Mouse (Mus musculus) ovary, adult 18-20 months (tissue): ENCODE data around the gene Arl5a.

ENCODE experiments used
- DNase-seq: peaks from one replicate; pipeline ENCODE4 v3.0.0; 2022; ENCODE audit warnings: low spot score, mixed read lengths

Gene Arl5a

DNA sequence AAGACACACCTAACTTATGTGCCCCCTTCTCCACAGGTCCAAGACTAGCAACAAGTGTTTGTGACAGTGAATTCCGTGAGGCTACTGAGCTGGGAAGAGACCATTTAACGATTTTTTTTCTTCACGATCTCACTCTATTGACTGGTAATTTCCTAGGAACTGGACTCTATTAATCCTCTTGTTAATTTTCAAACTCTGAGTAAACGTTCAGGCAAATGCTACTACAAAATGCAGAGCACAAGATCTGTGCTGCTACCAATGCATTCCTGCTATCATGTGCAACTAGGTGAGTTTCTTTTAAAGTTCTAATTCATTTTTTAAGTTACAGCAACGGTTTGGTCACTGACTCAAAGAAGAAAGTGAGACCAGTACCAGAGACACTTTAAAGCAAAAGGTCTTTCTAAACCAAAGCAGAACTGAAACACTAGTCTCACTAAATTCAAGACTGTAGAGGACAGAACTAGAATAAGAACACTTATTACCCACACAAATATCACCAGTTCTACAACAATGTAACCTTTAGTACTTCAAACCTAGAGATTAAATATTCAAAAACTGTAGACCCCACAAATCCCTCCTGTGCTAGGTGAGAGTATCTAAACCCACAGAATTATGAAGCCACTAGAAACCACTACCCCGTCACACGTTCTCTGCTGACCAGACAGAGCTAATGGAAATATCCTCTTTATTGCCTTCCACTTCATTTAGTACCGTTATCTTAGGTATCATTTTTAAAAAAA lies 1.7 kb downstream of the Arl5a start:
- DNase-seq: no peak

DNA sequence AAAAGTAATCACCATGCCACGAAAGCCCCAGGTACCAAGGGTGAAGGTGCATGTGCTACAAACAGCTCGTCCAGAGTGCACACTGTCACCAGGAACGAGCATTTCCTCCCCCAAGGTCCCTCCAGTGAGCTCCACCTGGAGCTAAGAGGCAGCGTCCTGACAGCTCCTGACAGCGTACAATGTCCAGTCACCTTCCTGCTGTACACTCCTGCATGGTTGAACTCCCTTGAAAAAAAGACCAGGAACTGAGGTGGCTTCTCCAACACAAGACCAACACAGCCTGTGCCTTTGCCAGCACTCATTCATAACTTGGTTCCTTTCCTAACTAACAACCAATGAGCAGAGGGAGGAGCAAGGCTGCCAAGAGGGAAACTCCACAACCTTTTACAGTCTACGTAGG lies 3.5 kb downstream of the Arl5a start:
- no peak for DNase-seq

DNA sequence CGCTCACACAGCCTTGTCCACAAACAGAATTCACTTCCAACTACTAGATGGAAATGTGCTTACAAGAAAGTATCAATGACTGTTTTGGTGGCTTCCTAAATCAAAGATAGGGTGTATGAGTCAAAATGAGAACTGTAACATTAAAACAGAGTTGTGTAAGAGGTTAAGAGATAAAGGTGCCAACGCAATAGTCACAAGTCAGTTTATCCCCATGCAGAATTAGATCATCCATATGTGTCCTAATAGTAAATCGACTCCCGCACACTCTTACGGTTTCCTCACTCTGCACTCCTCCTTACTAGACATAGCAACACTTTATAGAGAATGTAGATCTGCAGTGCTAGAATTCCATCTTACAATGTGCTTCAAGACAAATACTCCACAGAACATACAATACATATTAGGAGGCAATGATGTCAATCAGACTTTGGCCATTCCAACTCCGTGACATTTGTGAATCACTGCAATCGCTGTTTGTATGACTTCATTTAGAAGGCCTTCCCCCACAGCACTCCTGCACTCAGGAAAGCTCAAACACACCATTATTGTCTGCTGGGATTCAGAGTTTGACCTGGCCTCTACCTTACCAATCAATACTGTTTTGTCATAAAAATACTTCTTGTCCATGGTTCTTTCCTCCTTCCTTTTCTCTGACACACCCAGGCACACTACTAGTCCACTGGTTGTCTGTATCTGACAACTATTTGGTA lies 4.5 kb downstream of the Arl5a start:
- no peak for DNase-seq

DNA sequence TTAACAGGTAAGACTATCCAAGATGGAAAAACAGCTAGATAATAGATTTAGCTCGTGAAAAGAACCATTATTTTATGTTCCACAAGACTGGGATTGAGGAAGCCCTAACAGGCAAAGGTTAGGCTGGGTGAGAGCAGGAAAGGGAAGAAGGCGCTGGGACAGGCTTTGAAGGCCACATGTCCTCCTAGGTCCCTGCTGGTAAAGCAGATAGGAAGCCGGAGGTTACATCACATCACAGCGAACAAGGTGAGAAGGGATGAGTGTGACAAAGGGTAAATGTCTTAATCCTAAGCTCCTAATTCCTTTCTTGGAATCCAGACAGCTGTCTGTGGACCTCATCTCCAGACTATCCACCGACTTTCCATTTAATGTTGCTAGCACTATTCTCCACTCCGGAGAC lies 5.4 kb downstream of the Arl5a start:
- DNase-seq: no peak

DNA sequence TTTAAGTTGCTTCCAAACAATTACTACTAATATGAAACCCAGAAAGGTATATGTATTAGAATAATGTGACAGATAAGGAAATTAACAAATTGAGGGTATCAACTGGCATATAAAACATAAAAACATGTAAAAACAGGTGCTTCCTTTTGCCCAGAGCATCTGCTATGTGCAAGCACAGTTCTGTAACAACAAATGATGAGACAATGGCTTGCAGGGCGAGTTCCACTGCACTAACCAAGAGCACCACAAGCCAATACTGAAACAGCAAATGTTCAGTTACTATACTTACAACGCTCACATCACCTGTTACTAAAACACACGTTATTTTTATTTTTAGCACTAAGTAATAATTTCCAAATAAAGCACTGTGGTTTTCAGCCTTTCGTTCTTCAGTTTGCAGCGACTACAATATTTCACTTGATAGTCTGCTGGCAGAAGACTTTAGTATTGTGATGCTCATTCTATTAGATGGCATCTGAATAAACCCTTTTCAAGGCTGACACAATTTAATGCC lies 12.1 kb downstream of the Arl5a start:
- DNase-seq: no peak

DNA sequence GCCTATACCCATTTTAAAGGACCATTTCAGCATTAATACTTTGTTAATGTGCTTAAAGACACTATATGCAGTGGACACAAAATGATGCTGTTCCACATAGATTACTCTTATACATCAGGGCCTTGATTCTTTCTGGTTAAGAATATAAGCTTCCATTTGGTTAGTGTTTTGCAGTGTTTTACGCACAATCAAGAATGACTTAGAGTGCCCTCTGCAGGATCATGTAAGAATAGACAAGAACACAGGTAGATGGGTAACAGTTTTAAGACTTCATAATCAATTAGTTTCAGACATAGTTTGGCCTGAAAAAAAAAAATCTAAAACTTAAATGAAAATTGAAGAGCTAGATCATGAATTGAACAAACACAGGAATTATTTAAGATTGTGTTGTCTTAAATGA lies 18.2 kb downstream of the Arl5a start:
- DNase-seq: no peak

DNA sequence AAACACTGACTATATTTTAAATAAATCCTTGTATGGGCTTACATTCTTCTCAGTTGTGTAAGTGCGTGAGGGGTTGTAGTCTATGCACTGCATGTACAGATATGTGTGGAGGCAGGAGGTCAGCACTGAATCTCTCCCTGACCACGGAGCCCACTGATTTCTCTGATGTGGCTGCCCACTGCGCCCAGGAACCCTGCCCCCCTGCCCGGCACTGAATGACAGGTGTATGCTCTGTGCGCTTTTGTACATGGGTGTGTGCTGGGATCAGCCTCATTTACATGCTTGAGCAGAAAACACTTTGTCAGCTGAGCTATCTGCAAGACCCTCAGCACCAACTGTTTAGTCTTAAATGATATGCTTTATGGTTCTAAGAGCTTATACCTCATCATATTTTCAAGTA lies 19.5 kb downstream of the Arl5a start:
- DNase-seq: no peak

DNA sequence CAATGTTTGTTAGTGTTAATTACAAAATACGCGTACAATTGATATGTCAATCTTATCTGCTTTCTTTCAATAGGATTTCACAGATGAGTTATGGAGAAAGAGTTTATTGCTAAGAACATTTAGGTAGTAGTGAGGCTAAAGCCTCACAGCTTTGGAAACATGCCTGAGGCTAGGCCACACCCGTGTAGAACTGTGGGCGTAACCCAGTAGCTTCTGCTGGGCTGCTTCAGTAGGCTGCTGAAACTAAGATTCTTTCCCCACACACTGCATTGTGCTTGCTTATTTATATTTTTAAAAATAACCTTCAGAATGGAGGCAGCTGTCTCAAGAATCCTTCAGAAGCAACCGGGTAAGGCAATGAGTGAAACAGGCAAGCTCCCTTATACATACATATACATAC lies 30.2 kb downstream of the Arl5a start:
- no peak for DNase-seq

DNA sequence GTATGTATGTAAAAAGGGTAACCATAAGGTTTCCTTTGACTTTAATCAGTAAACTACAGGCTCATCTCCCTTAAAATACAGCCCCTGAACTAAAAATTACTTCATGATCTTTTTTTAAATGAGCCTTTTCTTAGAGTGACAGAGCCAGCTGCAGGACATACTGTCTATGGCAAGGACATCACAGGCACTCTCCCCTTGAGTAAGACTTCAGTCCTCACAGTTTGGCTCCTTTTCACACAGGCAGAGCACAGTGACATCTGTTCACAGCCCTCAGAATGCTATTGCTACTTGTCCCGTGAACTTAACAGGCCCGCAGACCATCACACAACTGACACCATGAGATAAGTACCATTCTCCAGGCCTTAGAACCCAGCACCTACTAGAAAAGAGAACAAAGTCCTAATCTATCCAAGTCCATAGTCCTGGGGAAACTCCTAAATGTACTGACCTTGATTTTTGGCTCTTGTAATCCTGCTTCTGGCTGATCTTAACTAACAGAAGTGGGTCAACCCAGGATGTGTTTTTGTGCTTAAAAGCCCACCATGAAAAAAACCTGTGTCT lies 34.2 kb downstream of the Arl5a start:
- no peak for DNase-seq

DNA sequence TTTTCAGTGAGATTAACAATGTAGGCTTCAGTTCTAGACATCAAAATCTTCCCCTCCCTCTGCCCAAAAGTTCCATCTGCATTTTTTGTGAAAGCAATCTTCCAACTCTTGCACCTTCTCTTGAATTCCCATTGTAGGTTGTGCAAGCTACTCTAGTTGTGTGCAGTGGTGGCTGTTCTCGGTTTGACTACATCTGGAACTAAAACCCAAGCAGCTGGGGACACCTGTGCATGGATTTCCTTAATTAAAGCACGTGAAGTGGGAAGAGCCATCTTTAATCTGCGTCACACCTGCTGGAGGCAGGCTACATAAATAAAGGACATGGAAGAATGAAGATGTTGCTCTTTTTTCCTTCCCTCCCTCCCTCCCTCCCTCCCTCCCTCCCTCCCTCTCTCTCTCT lies 34.7 kb downstream of the Arl5a start:
- DNase-seq: no peak

DNA sequence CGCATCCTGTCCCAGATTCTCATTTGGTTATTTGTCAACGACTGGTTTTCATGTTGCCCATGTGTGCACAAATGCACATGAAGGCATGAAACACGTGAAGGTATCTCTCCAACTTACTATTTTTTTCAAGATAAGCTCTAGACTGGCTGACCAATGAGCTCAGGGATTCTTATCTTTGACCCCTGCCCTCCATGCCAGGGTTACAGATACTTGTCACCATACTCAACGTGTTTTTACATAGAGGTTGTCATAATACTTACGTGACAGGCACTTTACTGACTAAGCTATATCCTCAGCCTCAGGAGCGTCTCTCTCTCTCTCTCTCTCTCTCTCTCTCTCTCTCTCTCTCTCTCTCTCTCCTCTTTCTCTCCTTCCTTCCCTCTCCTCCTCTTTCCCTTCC lies 38.2 kb downstream of the Arl5a start:
- DNase-seq: no peak

DNA sequence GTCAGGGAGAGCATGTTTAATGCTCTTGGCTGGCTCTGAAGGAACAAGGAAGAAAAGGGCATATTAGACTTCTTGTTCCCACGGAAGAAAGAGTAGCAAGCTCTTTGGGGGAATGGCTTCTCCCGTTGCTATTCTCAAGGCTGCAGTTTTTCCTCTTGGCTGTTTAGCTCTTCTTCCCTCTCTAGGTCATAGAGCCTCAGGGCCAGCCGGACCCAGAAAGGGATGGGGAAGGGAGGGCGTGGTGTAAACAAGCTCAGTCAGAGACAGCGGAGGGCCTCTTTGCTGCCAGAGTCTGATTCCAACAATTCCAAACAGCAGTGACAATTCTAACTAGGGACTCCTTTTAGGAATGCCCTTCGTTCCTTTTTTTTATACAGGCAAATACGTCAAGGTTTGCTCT lies 38.7 kb downstream of the Arl5a start:
- DNase-seq: peak; percentile 53

DNA sequence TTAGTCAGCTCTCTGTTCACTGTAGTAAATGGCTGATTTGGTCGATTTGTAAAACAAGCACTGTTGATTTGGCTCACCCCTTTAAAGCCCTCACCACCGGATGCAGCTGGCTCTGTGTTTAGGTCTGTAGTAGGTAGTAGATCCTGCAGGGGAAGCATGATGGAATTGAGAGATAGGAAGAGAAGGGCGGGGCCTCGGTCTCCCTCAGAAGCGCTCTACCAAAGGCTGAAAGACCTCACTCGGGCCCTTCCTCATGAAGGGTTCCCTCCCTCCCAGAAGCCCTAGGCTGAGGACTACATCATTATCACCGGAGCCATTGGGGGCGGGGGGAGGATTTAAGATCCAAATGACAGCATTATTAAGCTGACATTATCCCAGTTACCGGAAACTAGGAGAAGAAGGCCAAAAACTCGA lies 45.8 kb downstream of the Arl5a start:
- DNase-seq: no peak

DNA sequence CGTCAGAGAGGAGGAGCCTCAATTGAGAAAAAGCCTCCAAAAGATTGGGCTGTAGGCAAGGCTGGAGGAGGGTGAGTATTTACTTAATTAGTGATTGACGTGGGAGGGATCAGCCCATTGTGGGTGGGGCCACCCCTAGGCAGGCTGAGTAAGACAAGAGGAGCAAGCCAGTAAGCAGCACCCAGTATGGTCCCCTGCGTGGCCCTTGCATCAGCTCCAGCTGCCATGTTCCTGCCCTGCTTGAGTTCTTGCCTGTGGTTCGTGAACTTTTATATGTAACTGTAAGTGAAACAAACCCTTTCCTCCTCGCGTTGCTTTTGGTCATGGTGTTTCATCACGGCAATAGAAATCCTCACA lies 46.3 kb downstream of the Arl5a start, which contains the start of gene Neb:
TSS of gene Neb (minus strand) at position 27 of the 357 bp plus-strand sequence.
- DNase-seq: no peak

DNA sequence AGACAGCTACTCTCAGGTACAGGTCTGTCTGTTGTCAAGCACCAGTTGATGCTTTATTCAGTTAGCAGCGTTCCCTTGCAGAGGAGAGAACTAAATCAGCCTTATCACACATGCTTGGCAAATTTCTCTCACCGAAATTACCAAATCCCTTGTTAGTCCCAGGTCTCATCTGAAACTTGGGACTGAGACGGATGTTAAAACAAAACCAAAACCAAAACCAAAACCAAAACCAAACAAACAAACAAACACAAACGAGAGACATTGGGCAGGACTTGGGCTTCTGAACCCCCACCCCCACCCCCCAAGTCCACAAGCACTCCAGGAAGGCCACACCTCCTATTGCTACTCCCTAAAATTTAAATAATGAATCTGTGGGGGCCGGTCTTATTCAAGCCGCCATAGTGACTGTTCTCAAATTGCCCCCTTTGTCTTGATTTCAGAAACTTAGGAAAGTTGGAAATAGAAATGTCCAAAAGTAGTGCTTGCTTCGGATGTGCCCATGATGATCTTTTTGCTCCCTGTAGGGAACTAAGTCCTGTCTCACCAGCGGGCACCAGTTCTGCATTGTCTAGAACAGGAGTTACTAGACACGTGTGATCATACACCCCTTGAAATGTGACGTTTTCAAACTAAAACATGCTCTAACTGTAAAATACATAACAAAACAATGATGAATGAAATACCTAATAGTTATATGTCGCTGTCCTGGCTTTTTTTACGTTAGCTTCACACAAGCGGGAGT lies 46.8 kb downstream of the Arl5a start:
- DNase-seq: no peak

DNA sequence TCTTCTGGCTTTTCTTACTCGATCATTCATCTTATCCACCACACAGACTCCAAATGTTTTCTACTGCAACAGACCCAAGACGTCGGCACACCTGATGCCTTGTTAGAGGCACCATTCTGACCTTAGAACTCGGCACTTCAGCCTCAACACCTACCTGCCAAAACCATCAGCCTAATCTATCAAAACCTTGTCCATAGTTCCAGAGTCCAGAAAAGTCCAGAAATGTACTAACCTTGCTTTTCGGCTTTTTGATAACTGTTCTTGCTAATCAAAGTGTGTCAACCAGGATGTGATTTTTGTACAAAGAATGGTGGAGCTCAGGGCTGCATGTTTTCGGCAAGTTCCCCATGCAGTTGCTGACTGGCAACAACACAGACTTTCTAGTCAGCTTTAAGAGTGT lies 50.0 kb downstream of the Arl5a start:
- DNase-seq: no peak

DNA sequence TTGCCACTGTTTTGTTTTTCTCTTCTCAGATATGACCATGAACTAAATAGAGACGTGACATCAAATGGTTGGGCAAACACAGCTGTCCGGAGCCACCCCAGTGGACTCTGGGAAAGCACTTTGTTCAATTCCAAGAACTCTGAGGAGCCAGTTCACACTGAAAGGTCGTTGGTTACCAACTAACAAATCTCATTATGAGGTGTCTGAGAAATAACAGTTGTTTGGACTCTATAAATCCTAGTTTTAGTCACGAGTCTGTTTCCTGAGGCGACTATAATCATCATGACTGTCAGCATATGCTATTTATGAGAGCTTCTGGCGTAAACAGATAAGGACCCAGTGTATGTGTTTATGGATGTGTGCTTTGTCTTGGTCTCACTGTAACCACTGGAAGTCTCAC lies 52.2 kb downstream of the Arl5a start:
- DNase-seq: peak; percentile 28

DNA sequence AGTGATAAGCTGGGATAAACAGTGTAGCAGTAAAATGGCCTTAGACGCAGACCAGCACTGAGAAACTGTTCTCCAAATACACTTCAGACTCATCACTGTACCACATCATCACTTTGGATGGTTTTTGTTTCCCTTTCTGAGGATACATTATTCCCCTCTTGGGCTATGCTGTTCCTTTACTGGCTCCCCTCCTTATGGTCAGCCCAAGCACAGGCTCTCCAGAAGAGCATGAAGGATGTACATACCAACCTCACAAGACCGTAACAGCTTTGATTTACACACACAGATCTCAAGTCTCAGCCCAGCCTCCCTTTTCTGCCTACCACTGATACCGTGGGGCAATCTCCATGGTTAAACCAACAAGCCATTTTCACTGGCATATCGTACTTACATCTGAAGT lies 52.6 kb downstream of the Arl5a start:
- DNase-seq: no peak

DNA sequence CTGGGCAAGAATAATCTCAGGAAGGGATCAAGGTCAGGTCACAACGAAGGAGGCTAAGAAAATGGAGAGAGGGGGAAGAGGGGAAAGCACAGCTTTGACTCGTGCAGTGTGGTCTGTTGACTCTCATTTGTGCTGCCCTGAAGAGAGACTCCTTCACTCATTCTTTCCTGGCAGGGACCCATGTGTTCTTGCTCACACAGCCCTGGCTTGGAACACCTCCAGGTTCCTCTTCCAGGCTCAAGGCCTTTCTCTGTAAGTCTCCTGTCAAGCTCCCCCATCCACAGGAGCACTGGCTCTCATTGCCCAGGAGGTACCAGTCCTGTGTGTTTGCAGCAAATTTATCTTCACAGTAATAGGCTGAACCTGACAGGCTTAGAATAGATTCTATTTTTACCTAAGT lies 53.6 kb downstream of the Arl5a start:
- peak; percentile 80 for DNase-seq

DNA sequence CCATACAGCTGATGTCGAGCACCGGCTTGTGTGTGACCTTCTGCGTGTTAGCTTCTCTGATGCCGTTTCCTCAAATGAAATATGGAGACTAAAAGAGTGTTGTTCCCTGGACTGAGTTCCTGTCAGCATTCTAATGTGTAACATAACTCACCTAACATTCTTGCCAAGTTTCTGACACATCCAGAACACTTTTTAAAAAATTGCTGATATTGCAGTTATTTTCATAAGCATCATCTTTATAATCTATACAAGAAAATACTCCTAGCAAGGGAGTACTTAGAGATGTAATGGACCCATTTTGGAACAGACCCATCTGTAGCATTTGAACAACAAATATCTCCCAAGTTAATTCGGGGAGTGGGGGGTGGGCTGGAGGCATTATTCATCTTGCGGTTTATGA lies 55.1 kb downstream of the Arl5a start:
- no peak for DNase-seq

DNA sequence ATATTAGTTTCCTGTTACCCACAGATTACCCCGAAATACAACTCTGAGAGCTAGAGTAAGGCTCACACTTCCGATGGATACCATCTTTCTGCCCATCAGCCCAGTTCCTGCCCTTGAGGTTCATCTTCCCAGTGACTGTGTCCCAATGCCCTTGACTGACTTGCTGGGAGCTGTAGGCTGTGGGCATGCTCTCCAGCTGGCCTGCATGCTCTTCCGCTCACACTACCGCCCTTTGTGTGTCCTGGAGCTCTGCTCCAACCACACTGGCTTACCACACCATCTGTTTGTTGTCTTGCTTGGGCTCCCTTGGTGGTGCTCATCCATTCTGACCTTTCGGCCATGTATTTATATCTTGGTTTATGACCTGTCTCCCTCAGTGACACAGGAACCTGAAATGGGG lies 57.0 kb downstream of the Arl5a start:
- DNase-seq: no peak

DNA sequence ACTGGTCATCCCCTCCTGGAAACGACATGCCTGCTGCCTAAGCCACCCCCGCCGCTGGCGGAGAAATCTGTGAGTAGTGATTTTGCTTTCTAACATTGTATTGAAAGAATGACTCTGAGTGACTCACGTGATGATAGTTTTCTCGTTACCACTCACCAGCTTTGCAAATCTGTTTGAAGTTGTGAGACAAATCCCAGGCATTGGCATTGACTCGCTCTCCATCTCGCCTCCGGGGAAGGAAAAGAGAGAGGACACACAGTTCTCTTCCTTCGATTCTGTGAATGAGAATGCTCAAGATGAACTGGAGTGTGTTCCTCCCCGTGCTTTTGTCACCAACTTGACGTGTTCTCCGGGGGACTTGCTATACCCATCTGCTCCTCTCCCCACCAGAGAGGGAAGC lies 57.5 kb downstream of the Arl5a start:
- no peak for DNase-seq

DNA sequence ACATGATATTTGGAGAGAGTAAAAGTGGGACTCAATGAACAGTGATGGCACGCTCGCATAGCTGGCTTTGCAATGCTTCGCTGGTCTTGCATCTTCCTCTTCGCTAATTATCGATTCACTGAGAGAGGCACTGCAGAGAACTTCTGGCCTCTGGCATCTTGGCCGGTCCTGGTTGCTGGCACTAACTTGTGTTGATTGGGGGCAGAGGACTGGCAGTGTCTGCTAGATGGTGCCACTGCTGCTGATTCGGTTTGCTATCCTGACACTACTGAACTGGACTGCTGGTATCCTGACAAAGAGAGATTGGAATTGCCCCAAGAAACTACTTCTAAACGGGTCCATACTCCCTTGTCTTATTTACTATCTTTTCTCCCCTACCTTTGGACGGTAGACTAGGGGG lies 63.6 kb downstream of the Arl5a start:
- DNase-seq: no peak
